Mouse (Mus musculus): ENCODE measurements at regions not wholly inside any gene's neighbourhood (a gene's known extent, or its start where the extent isn't known, plus 50 kb on each side); places are given as distances from the start of the nearest gene placed in this dataset.
A peak's percentile ranks its signal among the peaks of the same experiment; 100 is the strongest.

DNA sequence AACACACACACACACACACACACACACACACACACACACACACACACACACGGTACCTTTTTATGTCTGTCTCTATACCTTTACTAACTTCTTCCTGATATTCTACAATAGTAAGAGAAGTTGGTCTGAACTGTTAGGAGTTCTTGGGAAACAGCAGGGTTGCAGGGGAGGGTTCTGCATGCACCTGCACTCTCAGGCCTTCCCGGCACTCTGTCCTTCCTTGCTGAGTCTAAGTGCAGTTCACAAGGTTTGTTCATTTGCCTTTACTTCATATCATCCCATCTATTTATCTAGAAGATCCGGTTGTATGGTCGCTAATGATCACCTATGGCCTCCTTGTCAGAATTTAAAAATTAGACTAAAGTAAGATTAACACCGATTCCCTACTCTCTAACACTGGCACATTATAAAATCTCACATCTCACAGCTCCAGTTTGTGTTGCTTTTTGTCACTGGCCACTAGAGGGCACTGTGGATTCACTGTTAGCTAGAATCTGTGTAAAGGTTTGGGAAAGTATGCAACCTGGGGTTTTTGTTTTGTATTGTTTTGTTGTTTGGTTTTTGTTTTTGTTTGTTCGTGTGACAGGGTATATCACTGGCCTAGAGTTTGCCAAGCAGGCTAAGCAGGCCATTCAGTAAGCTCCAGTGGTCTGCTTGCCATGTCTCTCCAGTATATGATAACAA is 101.5 kb upstream of the 2210010C04Rik start:
- TF ChIP-seq CTCF (IDR thresholded peaks at IDR 0.05; ENCODE audit: low read depth), result peak; percentile 90
- no peak for TF ChIP-seq EP300 (optimal IDR thresholded peaks at IDR 0.05)
